Mouse (Mus musculus) heart, postnatal 0 days (tissue): ENCODE data around the gene Dapk2. TPM values are rescaled to one million over a fixed set of nuclear protein-coding genes. Genes with fewer than 3 reads are reported as not detected.

Experiments used
- ATAC-seq: fragments of 200-750 bp; cut with Nextera tagmentation; 2 replicates; pipeline ENCODE4 v1.8.0; 2017; ENCODE audit warnings: low read depth, moderate number of reproducible peaks, moderate library complexity; ENCODE audit not compliant: insufficient read depth
- DNase-seq: peaks from one replicate; pipeline ENCODE4 v3.0.0-alpha.2; 2016; ENCODE audit warnings: low spot score
- H3K27ac ChIP-seq: fragments of 300-500 bp; sonication (generic); 2 replicates; pipeline ENCODE4 v1.5.1; 2014; ENCODE audit warnings: low read depth, mild to moderate bottlenecking
- H3K27me3 ChIP-seq: fragments of 300-500 bp; sonication (generic); 2 replicates; pipeline ENCODE4 v1.6.1; 2014; ENCODE audit warnings: low read length, mixed read lengths; ENCODE audit not compliant: control insufficient read depth, insufficient read depth
- H3K36me3 ChIP-seq: fragments of 300-500 bp; sonication (generic); replicated peaks from 2 replicates; pipeline ENCODE4 v1.6.1; 2014; ENCODE audit warnings: low read length, mixed read lengths; ENCODE audit not compliant: control insufficient read depth, insufficient read depth
- H3K4me1 ChIP-seq: fragments of 300-500 bp; sonication (generic); 2 replicates; pipeline ENCODE4 v1.6.1; 2014; ENCODE audit warnings: antibody characterized with exemption; ENCODE audit not compliant: control insufficient read depth, insufficient read depth
- H3K4me2 ChIP-seq: fragments of 300-500 bp; sonication (generic); 2 replicates; pipeline ENCODE4 v1.6.1; 2014; ENCODE audit warnings: low read depth, mild to moderate bottlenecking, low read length, moderate library complexity
- H3K4me3 ChIP-seq: fragments of 300-500 bp; sonication (generic); 2 replicates; pipeline ENCODE4 v1.5.1; 2014; ENCODE audit warnings: low read depth, low read length
- H3K9ac ChIP-seq: fragments of 300-500 bp; sonication (generic); replicated peaks from 2 replicates; pipeline ENCODE4 v1.6.1; 2014; ENCODE audit warnings: low read depth, low read length, mixed read lengths
- H3K9me3 ChIP-seq: fragments of 300-500 bp; sonication (generic); replicated peaks from 2 replicates; pipeline ENCODE4 v1.6.1; 2016; ENCODE audit warnings: low read length; ENCODE audit not compliant: control insufficient read depth
- CTCF ChIP-seq: IDR thresholded peaks from 2 replicates; pipeline ENCODE4 v1.5.1; 2016; ENCODE audit warnings: antibody characterized with exemption, control low read depth, low read depth
- EP300 ChIP-seq: IDR thresholded peaks from 2 replicates; pipeline ENCODE4 v1.6.1; 2016; ENCODE audit warnings: antibody characterized with exemption, low read depth
- WGBS: fragments of 180-500 bp; shearing (Covaris S2); extraction: QIAGEN DNeasy Blood & Tissue Kit; methylation state at CpG from one replicate; pipeline ENCODE4 v1.1.7; 2014; 5-methylcytosine and 5-hydroxymethylcytosine counted together
- polyA plus RNA-seq: library from polyadenylated mRNA; unstranded; fragments of >200 nt; fragmentation: Nextera tagmentation; extraction: Ambion mirVana; gene quantifications from 2 replicates; pipeline ENCODE4 v1.2.1, GENCODE M21; 2015
- total RNA-seq: library from RNA; depleted of rRNA; stranded (reverse); fragments of >200 nt; gene quantifications from 2 replicates; pipeline ENCODE4 v1.2.3, GENCODE M21; 2014; ENCODE audit warnings: low replicate concordance; rRNA removed

Gene Dapk2
- total RNA-seq (2.3 and 3.9 TPM in 2 replicates), polyA plus RNA-seq (4.7 and 7.1 TPM in 2 replicates)

DNA sequence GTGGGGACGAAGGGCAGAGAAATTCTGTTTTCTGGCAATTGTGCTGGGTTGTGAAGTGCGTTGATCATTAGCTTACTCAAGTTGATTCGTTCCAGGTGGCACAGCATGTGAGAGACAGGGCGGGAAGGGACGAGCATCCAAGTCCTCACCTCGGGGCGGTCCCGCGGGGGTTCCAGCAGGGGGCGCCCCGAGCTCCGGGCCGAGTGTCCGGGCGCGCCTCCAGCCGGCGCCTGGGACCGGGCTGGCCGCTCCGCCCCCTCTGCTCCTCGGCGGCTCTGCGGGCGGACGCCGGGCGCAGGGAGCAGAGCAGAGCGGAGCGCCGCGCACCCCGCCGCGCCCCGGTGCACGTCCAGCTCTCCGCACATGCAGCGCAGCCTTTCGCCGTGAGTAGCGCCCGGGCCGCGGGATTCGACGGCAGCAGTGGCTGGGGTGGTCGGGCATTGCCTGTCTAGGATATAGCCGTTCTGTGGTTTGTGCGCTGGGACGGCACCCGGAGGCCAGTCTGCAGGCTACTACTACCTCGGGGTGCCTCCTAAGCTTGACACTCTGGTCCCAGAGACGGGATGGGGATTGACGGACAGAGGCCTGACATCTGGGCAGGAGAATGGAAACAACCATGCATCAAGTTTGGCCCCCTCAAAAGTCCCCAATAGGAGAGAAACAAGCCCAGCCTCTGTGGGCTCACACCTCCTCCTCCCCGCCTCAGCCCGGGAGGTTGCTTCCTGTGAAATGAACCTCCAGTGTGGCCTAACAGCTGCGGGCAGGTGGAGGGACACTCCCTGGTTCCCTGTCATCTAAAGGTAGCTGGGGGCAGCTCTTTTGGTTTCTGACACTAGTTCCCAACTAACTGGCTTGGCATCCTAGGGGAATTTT, at the start of gene Dapk2:
Dapk2 (plus strand) TSS at position 266 of the 873 bp plus-strand sequence.
- WGBS, result 2% methylated on average over 56 of the region's 58 CpGs
- Histone ChIP-seq H3K27ac (no peak within 1 kb of the TSS), H3K36me3 (no peaks in the 10 kb centered on the region), H3K4me2 (peak within 1 kb of the TSS; percentile 65), H3K9ac (0 out of 2 replicates have a peak within 1 kb of the TSS, but pooled peaks have one; percentile 8), H3K9me3 (no peaks in the 10 kb centered on the region), H3K4me3 (peak within 1 kb of the TSS; percentile 49), H3K4me1 (no peaks in the 10 kb centered on the region; the same call in 1 of the 2 replicates), H3K27me3 (peaks cover 8% of the 10 kb centered on the region)
- DNase-seq (peak; percentile 59), ATAC-seq (peak; percentile 90)
- no peak for TF ChIP-seq EP300
- peak; percentile 47 for TF ChIP-seq CTCF

DNA sequence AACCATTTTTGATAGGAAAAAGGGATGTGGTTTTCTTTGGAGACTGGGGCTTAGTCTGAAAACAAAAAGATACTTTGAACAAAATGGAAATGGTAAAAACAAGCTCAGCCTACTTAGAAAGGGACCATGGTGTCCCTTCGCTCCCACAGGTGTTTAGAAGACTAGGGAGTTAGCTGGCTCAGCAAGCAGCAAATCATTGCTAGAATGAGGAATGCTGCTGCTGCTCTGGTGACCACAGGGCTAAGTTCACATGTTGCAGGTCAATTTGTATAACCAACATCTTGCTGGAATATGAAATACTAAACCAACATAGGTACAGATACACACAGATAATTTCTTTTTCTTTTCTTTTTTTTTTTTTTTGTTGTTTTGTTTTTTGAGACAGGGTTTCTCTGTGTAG, 48.4 kb upstream of the Dapk2 start:
- Histone ChIP-seq H3K9ac (no peak overlapping the region), H3K4me2 (no peak overlapping the region), H3K9me3 (no peaks in the 10 kb centered on the region), H3K27ac (no peak overlapping the region), H3K27me3 (no peaks in the 10 kb centered on the region), H3K4me1 (no peaks in the 10 kb centered on the region), H3K4me3 (no peak overlapping the region), H3K36me3 (peaks cover 50% of the 10 kb centered on the region)
- no peak for TF ChIP-seq EP300
- TF ChIP-seq CTCF, result no peak
- WGBS, result 100% methylated on average over 1 of the region's 1 CpGs
- DNase-seq (no peak), ATAC-seq (no peak)

DNA sequence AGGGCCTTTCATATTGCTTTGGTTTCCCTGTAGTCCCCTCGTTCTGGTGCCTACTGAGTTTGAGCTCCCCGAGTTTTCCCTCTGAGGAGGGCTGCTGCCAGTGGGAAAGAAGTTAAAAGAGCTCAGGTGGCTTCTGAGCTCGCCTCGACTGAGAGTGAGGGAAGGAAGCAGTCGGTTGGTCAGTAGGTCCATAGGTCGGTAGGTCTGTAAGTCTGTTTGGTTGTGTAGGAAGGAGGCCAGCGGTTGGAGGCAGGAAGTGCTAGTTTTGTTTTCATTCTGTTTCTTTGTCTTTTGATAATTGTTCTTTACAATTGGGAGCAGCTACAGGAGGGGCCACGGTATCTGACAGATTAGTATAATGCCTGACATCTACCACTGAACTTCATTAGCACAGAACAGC, 47.9 kb upstream of the Dapk2 start:
- H3K36me3 ChIP-seq, result peaks cover 45% of the 10 kb centered on the region
- no peaks in the 10 kb centered on the region for H3K9me3 ChIP-seq
- H3K4me1 ChIP-seq, result no peaks in the 10 kb centered on the region
- H3K9ac ChIP-seq, result no peak overlapping the region
- ATAC-seq, result no peak
- no peak overlapping the region for H3K27ac ChIP-seq
- TF ChIP-seq EP300 (no peak), CTCF (no peak)
- DNase-seq, result no peak
- no peak overlapping the region for H3K4me2 ChIP-seq
- no peaks in the 10 kb centered on the region for H3K27me3 ChIP-seq
- H3K4me3 ChIP-seq, result no peak overlapping the region
- 67% methylated on average over 8 of the region's 8 CpGs for WGBS

DNA sequence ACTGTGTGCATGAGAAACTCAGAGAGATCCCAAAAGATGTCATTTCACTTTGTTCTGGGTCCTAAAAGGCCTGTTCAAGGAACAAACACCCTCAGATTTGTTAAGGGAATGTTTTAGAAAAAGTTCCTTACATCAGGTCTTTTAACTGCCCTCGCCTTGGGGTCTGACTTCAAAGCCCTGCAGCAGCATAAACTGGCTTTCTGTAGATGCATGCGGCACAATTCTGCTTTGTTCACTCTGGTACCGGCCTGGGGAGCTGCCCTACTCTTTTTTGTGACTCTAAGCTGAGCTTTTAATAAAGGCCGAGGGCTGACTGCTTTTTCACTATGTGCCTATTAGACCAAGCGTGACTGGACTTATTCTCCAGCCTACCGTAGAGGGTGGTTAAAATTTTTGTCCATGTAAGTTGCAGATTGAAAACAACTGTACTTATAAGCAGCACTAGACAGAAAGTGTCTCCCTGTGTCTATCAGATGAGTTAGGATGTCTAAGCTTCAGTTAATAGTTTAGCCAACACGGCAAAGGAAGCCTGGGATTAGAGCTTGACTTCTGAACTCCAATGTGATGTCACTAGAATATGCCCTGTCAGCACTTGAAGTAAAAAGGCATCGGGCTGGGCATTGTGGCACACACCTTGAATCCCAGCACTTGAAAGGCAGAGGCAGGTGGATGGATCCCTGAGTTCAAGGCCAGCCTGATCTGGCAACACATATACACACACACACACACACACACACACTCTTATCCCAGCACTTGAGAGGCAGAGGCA, 47.2 kb upstream of the Dapk2 start:
- WGBS, result 79% methylated on average over 8 of the region's 8 CpGs

DNA sequence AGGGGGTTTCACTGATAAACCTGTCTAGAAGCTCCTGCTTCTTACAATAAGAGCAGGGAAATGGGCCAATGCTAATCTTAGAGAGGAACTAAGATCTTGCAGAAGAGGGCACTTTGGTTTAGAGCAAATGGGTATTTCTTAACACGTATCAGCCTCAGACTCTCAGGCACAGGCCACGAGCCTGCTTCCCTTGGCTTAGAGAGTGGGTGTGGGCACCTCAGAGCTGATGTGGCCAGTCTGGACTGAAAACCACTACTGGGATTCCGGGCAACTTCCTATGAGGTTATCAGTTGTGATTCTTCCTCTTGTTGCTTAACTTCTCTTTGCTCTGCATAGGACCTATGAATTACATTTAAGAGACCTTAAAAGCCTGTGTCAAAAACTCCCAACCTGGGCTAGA, 43.7 kb upstream of the Dapk2 start:
- H3K27ac ChIP-seq, result no peak overlapping the region
- H3K4me1 ChIP-seq, result no peaks in the 10 kb centered on the region
- H3K9ac ChIP-seq, result no peak overlapping the region
- no peak overlapping the region for H3K4me3 ChIP-seq
- no peak for ATAC-seq
- no peaks in the 10 kb centered on the region for H3K27me3 ChIP-seq
- H3K4me2 ChIP-seq, result no peak overlapping the region
- no peaks in the 10 kb centered on the region for H3K9me3 ChIP-seq
- 76% methylated on average over 3 of the region's 3 CpGs for WGBS
- TF ChIP-seq EP300 (no peak), CTCF (no peak)
- DNase-seq, result no peak
- H3K36me3 ChIP-seq, result peaks cover 9% of the 10 kb centered on the region

More for the DNA sequence above, 47.2 kb upstream of the Dapk2 start:
- Histone ChIP-seq H3K27me3 (no peaks in the 10 kb centered on the region), H3K4me3 (no peak overlapping the region), H3K4me2 (no peak overlapping the region), H3K27ac (no peak overlapping the region), H3K4me1 (no peaks in the 10 kb centered on the region), H3K9ac (no peak overlapping the region), H3K36me3 (peaks cover 38% of the 10 kb centered on the region), H3K9me3 (no peaks in the 10 kb centered on the region)
- DNase-seq (no peak), ATAC-seq (no peak)
- TF ChIP-seq EP300 (no peak), CTCF (no peak)
